Mouse (Mus musculus): ENCODE results near the gene Ltbp4. TPM values are rescaled to one million over a fixed set of nuclear protein-coding genes. Genes with fewer than 3 reads are reported as not detected.

Gene Ltbp4
- polyA plus RNA-seq, 1 experiment from 2014 or later, result 170 TPM

GRCm38 (mm10) chr7:27288732-27289131, 48.8 kb downstream of the Ltbp4 start:
- Histone ChIP-seq H3K4me3 (replicated peaks; ENCODE audit: low read length) (no peak overlapping the region), H3K9ac (ENCODE audit: low read length) (no peak overlapping the region), H3K36me3 (ENCODE audit: control insufficient read depth, insufficient read depth, low read length) (no peaks in the 10 kb centered on the region), H3K4me1 (ENCODE audit: control insufficient read depth, insufficient read depth, low read length) (peaks cover 20% of the 10 kb centered on the region; the same call in 1 of the 2 replicates), H3K4me2 (ENCODE audit: low read depth, low read length) (no peak overlapping the region), H3K27me3 (ENCODE audit: control insufficient read depth, insufficient read depth, low read length) (no peaks in the 10 kb centered on the region), H3K9me3 (replicated peaks; ENCODE audit: control insufficient read depth, low read length) (no peaks in the 10 kb centered on the region), H3K27ac (ENCODE audit: low read length) (no peak overlapping the region)
- 82% methylated on average over 7 of the region's 7 CpGs for WGBS
- no peak for ATAC-seq (ENCODE audit: insufficient read depth, low FRiP score)

- ATAC-seq (ENCODE audit: insufficient read depth, low FRiP score), result peak; percentile 73; the same call in 1 of the 2 replicates
These were observed 51.8 kb downstream of the Ltbp4 start for GRCm38 (mm10) chr7:27285698-27286066.

GRCm38 (mm10) chr7:27284865-27285697, 52.4 kb downstream of the Ltbp4 start:
- H3K27me3 ChIP-seq (ENCODE audit: control insufficient read depth, insufficient read depth, low read length), result no peaks in the 10 kb centered on the region
- peak overlapping the region; percentile 23; the same call in 1 of the 2 replicates for H3K4me2 ChIP-seq (ENCODE audit: low read depth, low read length)
- H3K9me3 ChIP-seq (replicated peaks; ENCODE audit: control insufficient read depth, low read length), result no peaks in the 10 kb centered on the region
- peak overlapping the region; percentile 51 for H3K9ac ChIP-seq (ENCODE audit: low read length)
- H3K36me3 ChIP-seq (ENCODE audit: control insufficient read depth, insufficient read depth, low read length), result 0 out of 2 replicates have a peak, but pooled peaks cover 3% of the 10 kb centered on the region
- 0 out of 2 replicates have a peak overlapping the region, but pooled peaks have one; percentile 5 for H3K4me3 ChIP-seq (replicated peaks; ENCODE audit: low read length)
- 5% methylated on average over 28 of the region's 28 CpGs for WGBS
- peak; percentile 69 for ATAC-seq (ENCODE audit: insufficient read depth, low FRiP score)
- peak overlapping the region; percentile 74 for H3K27ac ChIP-seq (ENCODE audit: low read length)
- H3K4me1 ChIP-seq (ENCODE audit: control insufficient read depth, insufficient read depth, low read length), result peaks cover 7% of the 10 kb centered on the region; the same call in 1 of the 2 replicates

More at GRCm38 (mm10) chr7:27285698-27286066, 51.8 kb downstream of the Ltbp4 start:
- H3K9me3 ChIP-seq (replicated peaks; ENCODE audit: control insufficient read depth, low read length), result no peaks in the 10 kb centered on the region
- no peak overlapping the region for H3K27ac ChIP-seq (ENCODE audit: low read length)
- H3K4me2 ChIP-seq (ENCODE audit: low read depth, low read length), result peak overlapping the region; percentile 23; the same call in 1 of the 2 replicates
- no peak overlapping the region for H3K4me3 ChIP-seq (replicated peaks; ENCODE audit: low read length)
- H3K36me3 ChIP-seq (ENCODE audit: control insufficient read depth, insufficient read depth, low read length), result 0 out of 2 replicates have a peak, but pooled peaks cover 3% of the 10 kb centered on the region
- H3K4me1 ChIP-seq (ENCODE audit: control insufficient read depth, insufficient read depth, low read length), result peaks cover 7% of the 10 kb centered on the region; the same call in 1 of the 2 replicates
- H3K27me3 ChIP-seq (ENCODE audit: control insufficient read depth, insufficient read depth, low read length), result no peaks in the 10 kb centered on the region
- H3K9ac ChIP-seq (ENCODE audit: low read length), result no peak overlapping the region
- WGBS, result 8% methylated on average over 8 of the region's 8 CpGs

- no peak overlapping the region for H3K27ac ChIP-seq (ENCODE audit: low read length)
- H3K9ac ChIP-seq (ENCODE audit: low read length), result no peak overlapping the region
- H3K36me3 ChIP-seq (ENCODE audit: control insufficient read depth, insufficient read depth, low read length), result 0 out of 2 replicates have a peak, but pooled peaks cover 3% of the 10 kb centered on the region
- H3K9me3 ChIP-seq (replicated peaks; ENCODE audit: control insufficient read depth, low read length), result no peaks in the 10 kb centered on the region
- no peaks in the 10 kb centered on the region for H3K27me3 ChIP-seq (ENCODE audit: control insufficient read depth, insufficient read depth, low read length)
- no peak for ATAC-seq (ENCODE audit: insufficient read depth, low FRiP score)
- no peak overlapping the region for H3K4me2 ChIP-seq (ENCODE audit: low read depth, low read length)
- no peak overlapping the region for H3K4me3 ChIP-seq (replicated peaks; ENCODE audit: low read length)
- peaks cover 7% of the 10 kb centered on the region; the same call in 1 of the 2 replicates for H3K4me1 ChIP-seq (ENCODE audit: control insufficient read depth, insufficient read depth, low read length)
- 53% methylated on average over 4 of the region's 4 CpGs for WGBS
These were observed 55.3 kb downstream of the Ltbp4 start for GRCm38 (mm10) chr7:27282225-27282624.

- peaks cover 7% of the 10 kb centered on the region; the same call in 1 of the 2 replicates for H3K4me1 ChIP-seq (ENCODE audit: control insufficient read depth, insufficient read depth, low read length)
- 55% methylated on average over 13 of the region's 13 CpGs for WGBS
- no peak for ATAC-seq (ENCODE audit: insufficient read depth, low FRiP score)
- H3K9me3 ChIP-seq (replicated peaks; ENCODE audit: control insufficient read depth, low read length), result no peaks in the 10 kb centered on the region
- H3K27me3 ChIP-seq (ENCODE audit: control insufficient read depth, insufficient read depth, low read length), result no peaks in the 10 kb centered on the region
- no peak overlapping the region for H3K27ac ChIP-seq (ENCODE audit: low read length)
- H3K4me2 ChIP-seq (ENCODE audit: low read depth, low read length), result no peak overlapping the region
- H3K9ac ChIP-seq (ENCODE audit: low read length), result no peak overlapping the region
- H3K36me3 ChIP-seq (ENCODE audit: control insufficient read depth, insufficient read depth, low read length), result peaks cover 8% of the 10 kb centered on the region
- H3K4me3 ChIP-seq (replicated peaks; ENCODE audit: low read length), result no peak overlapping the region
These were observed 55.8 kb downstream of the Ltbp4 start for GRCm38 (mm10) chr7:27281717-27282116.

GRCm38 (mm10) chr7:27277191-27277590, 60.3 kb downstream of the Ltbp4 start:
- Histone ChIP-seq H3K27ac (ENCODE audit: low read length) (no peak overlapping the region), H3K4me2 (ENCODE audit: low read depth, low read length) (no peak overlapping the region), H3K9me3 (replicated peaks; ENCODE audit: control insufficient read depth, low read length) (no peaks in the 10 kb centered on the region), H3K9ac (ENCODE audit: low read length) (no peak overlapping the region), H3K36me3 (ENCODE audit: control insufficient read depth, insufficient read depth, low read length) (peaks cover 10% of the 10 kb centered on the region), H3K4me3 (replicated peaks; ENCODE audit: low read length) (no peak overlapping the region), H3K27me3 (ENCODE audit: control insufficient read depth, insufficient read depth, low read length) (no peaks in the 10 kb centered on the region), H3K4me1 (ENCODE audit: control insufficient read depth, insufficient read depth, low read length) (no peaks in the 10 kb centered on the region; the same call in 1 of the 2 replicates)
- WGBS, result 90% methylated on average over 3 of the region's 3 CpGs
- ATAC-seq (ENCODE audit: insufficient read depth, low FRiP score), result no peak

GRCm38 (mm10) chr7:27276021-27276420, 61.5 kb downstream of the Ltbp4 start:
- peak; percentile 59; the same call in 1 of the 2 replicates for ATAC-seq (ENCODE audit: insufficient read depth, low FRiP score)
- Histone ChIP-seq H3K4me2 (ENCODE audit: low read depth, low read length) (no peak overlapping the region), H3K4me1 (ENCODE audit: control insufficient read depth, insufficient read depth, low read length) (no peaks in the 10 kb centered on the region), H3K27ac (ENCODE audit: low read length) (no peak overlapping the region), H3K9me3 (replicated peaks; ENCODE audit: control insufficient read depth, low read length) (no peaks in the 10 kb centered on the region), H3K36me3 (ENCODE audit: control insufficient read depth, insufficient read depth, low read length) (peaks cover 14% of the 10 kb centered on the region), H3K9ac (ENCODE audit: low read length) (no peak overlapping the region), H3K4me3 (replicated peaks; ENCODE audit: low read length) (no peak overlapping the region), H3K27me3 (ENCODE audit: control insufficient read depth, insufficient read depth, low read length) (no peaks in the 10 kb centered on the region)
- WGBS, result 57% methylated on average over 7 of the region's 7 CpGs

GRCm38 (mm10) chr7:27274916-27275315, 62.6 kb downstream of the Ltbp4 start:
- Histone ChIP-seq H3K36me3 (ENCODE audit: control insufficient read depth, insufficient read depth, low read length) (peaks cover 22% of the 10 kb centered on the region), H3K9me3 (replicated peaks; ENCODE audit: control insufficient read depth, low read length) (no peaks in the 10 kb centered on the region), H3K4me2 (ENCODE audit: low read depth, low read length) (no peak overlapping the region), H3K4me3 (replicated peaks; ENCODE audit: low read length) (no peak overlapping the region), H3K9ac (ENCODE audit: low read length) (no peak overlapping the region), H3K27me3 (ENCODE audit: control insufficient read depth, insufficient read depth, low read length) (no peaks in the 10 kb centered on the region), H3K27ac (ENCODE audit: low read length) (no peak overlapping the region), H3K4me1 (ENCODE audit: control insufficient read depth, insufficient read depth, low read length) (no peaks in the 10 kb centered on the region)
- WGBS, result 82% methylated on average over 4 of the region's 4 CpGs
- no peak for ATAC-seq (ENCODE audit: insufficient read depth, low FRiP score)

GRCm38 (mm10) chr7:27273739-27274351, 63.6 kb downstream of the Ltbp4 start:
- Histone ChIP-seq H3K27ac (ENCODE audit: low read length) (no peak overlapping the region), H3K4me2 (ENCODE audit: low read depth, low read length) (no peak overlapping the region), H3K9ac (ENCODE audit: low read length) (no peak overlapping the region; the same call in 1 of the 2 replicates), H3K4me1 (ENCODE audit: control insufficient read depth, insufficient read depth, low read length) (no peaks in the 10 kb centered on the region), H3K9me3 (replicated peaks; ENCODE audit: control insufficient read depth, low read length) (no peaks in the 10 kb centered on the region), H3K27me3 (ENCODE audit: control insufficient read depth, insufficient read depth, low read length) (no peaks in the 10 kb centered on the region), H3K4me3 (replicated peaks; ENCODE audit: low read length) (no peak overlapping the region), H3K36me3 (ENCODE audit: control insufficient read depth, insufficient read depth, low read length) (peaks cover 27% of the 10 kb centered on the region)
- WGBS, result 55% methylated on average over 32 of the region's 32 CpGs
- ATAC-seq (ENCODE audit: insufficient read depth, low FRiP score), result no peak
